Mouse (Mus musculus) central nervous system, embryonic 11.5 days (tissue): ENCODE data around the gene Cnga1. TPM values are rescaled to one million over a fixed set of nuclear protein-coding genes. Genes with fewer than 3 reads are reported as not detected.

ENCODE experiments used
- polyA plus RNA-seq: library from polyadenylated mRNA; depleted of rRNA; stranded (reverse); fragments of >200 nt; gene quantifications from 2 replicates; pipeline ENCODE4 v1.2.3, GENCODE M21; 2012; rRNA removed

The Cnga1 gene
- not detected in 2 replicates for polyA plus RNA-seq

GRCm38 (mm10) chr5:72644175-72644574 lies at the start of gene Cnga1:
TSS of gene Cnga1 (minus strand) at chr5:72644275.

GRCm38 (mm10) chr5:72647418-72647907 lies 3.4 kb upstream of the Cnga1 start, which contains the start of gene Nipal1:
TSS of gene Nipal1 (plus strand) at chr5:72647795.

GRCm38 (mm10) chr5:72587192-72587681 lies 56.8 kb downstream of the Cnga1 start, which contains the start of gene Gm5868:
TSS of gene Gm5868 (minus strand) at chr5:72587551.

GRCm38 (mm10) chr5:72580970-72581332 lies 63.1 kb downstream of the Cnga1 start, which contains the start of gene Zar1:
TSS of gene Zar1 (minus strand) at chr5:72581254.

GRCm38 (mm10) chr5:72559544-72560049 lies 84.5 kb downstream of the Cnga1 start, which contains the start of gene Nfxl1:
TSS of gene Nfxl1 (minus strand) at chr5:72559684.

Other genes starting within 250 kb of the Cnga1 start
- gene Corin, start 139.8 kb downstream of the Cnga1 start, polyA plus RNA-seq, result 4.3 and 6.8 TPM in 2 replicates
- 32.2 and 36.8 TPM in 2 replicates for gene Nfxl1, start 84.6 kb downstream of the Cnga1 start, polyA plus RNA-seq
- gene Zar1, start 63.0 kb downstream of the Cnga1 start, polyA plus RNA-seq, result 1.2 and 1.4 TPM in 2 replicates
- 1.3 and 3.3 TPM in 2 replicates for gene Gm5868, start 56.7 kb downstream of the Cnga1 start, polyA plus RNA-seq
- 0.11 and 0.31 TPM in 2 replicates for gene Nipal1, start 3.5 kb upstream of the Cnga1 start, polyA plus RNA-seq
- 0.02 and 0.04 TPM in 2 replicates for gene Txk, start 108.5 kb upstream of the Cnga1 start, polyA plus RNA-seq
- 3.7 and 4.4 TPM in 2 replicates for gene Tec, start 224.2 kb upstream of the Cnga1 start, polyA plus RNA-seq